ENCODE assay signal across 9 mouse cellular contexts in genomic region chr2:128687558-128688120, GRCm38 (mm10). TPM values are rescaled to one million over a fixed set of nuclear protein-coding genes. Genes with fewer than 3 reads are reported as not detected.
DNase-seq lines count a peak whose midpoint lies in the region; ATAC-seq and TF ChIP-seq lines count a peak whose summit lies in the region.
"Had no signal": no experiment of that assay in that cellular context is flagged by ENCODE, and none has a peak within 500 bp of the region (broad histone marks: within the 10 kb centered on the region; RNA-seq: fewer than 3 reads in every experiment).

No protein-coding gene starts in this region.

- H3K9me3 ChIP-seq in kidney, embryonic 15.5 days (replicated peaks), result no peaks in the 10 kb centered on the region
- H3K9me3 ChIP-seq in embryonic facial prominence, embryonic 11.5 days (replicated peaks; ENCODE audit: control insufficient read depth, low read length), result no peaks in the 10 kb centered on the region
- no peaks in the 10 kb centered on the region for H3K9me3 ChIP-seq in intestine, embryonic 15.5 days

- peaks cover 13% of the 10 kb centered on the region for H3K4me1 ChIP-seq in kidney, embryonic 15.5 days
- H3K4me1 ChIP-seq in embryonic facial prominence, embryonic 11.5 days (ENCODE audit: control insufficient read depth, insufficient read depth, low read length), result no peaks in the 10 kb centered on the region; the same call in 1 of the 2 replicates
- H3K4me1 ChIP-seq in intestine, embryonic 15.5 days (replicated peaks), result peaks cover 7% of the 10 kb centered on the region

- H3K4me3 ChIP-seq in kidney, embryonic 15.5 days (replicated peaks), result peak overlapping the region; percentile 85
- H3K4me3 ChIP-seq in embryonic facial prominence, embryonic 11.5 days (ENCODE audit: low read depth, low read length), result peak overlapping the region; percentile 90
- peak overlapping the region; percentile 81 for H3K4me3 ChIP-seq in intestine, embryonic 15.5 days (replicated peaks)
- H3K4me3 ChIP-seq in myocyte, result peak overlapping the region; percentile 46

- DNase-seq in kidney, adult 8-10 months, result no peak
- DNase-seq in embryonic facial prominence, embryonic 11.5 days (ENCODE audit: low spot score), result no peak
- DNase-seq in layer of hippocampus, adult 9-10 months (ENCODE audit: low spot score), result no peak
- DNase-seq in T-cell, adult 2 months (ENCODE audit: low spot score), result no peak
- DNase-seq in layer of hippocampus, postnatal 10 days (ENCODE audit: low spot score in 2 of 2), result no peak

- TF ChIP-seq POLR2A in myocyte (IDR thresholded peaks at IDR 0.05; ENCODE audit: insufficient read length, low read depth), result no peak

- H3K27me3 ChIP-seq in kidney, embryonic 15.5 days, result no peaks in the 10 kb centered on the region
- H3K27me3 ChIP-seq in embryonic facial prominence, embryonic 11.5 days (ENCODE audit: control insufficient read depth, insufficient read depth, low read length), result no peaks in the 10 kb centered on the region
- H3K27me3 ChIP-seq in intestine, embryonic 15.5 days (replicated peaks), result no peaks in the 10 kb centered on the region
- H3K27me3 ChIP-seq in myocyte (ENCODE audit: control insufficient read depth, insufficient read depth, insufficient read length), result no peaks in the 10 kb centered on the region

- WGBS in kidney, embryonic 15.5 days, result 47% methylated on average over 10 of the region's 10 CpGs
- 46% methylated on average over 10 of the region's 10 CpGs for WGBS in embryonic facial prominence, embryonic 11.5 days
- WGBS in intestine, embryonic 15.5 days, result 44% methylated on average over 10 of the region's 10 CpGs

- H3K36me3 ChIP-seq in kidney, embryonic 15.5 days, result peaks cover 26% of the 10 kb centered on the region
- peaks cover 2% of the 10 kb centered on the region; the same call in 1 of the 2 replicates for H3K36me3 ChIP-seq in embryonic facial prominence, embryonic 11.5 days (replicated peaks; ENCODE audit: control insufficient read depth, insufficient read depth, low read depth, low read length)
- H3K36me3 ChIP-seq in intestine, embryonic 15.5 days, result peaks cover 8% of the 10 kb centered on the region
- H3K36me3 ChIP-seq in myocyte (ENCODE audit: control insufficient read depth, insufficient read depth), result peaks cover 4% of the 10 kb centered on the region

- peak overlapping the region; percentile 94 for H3K27ac ChIP-seq in kidney, embryonic 15.5 days
- H3K27ac ChIP-seq in embryonic facial prominence, embryonic 11.5 days (replicated peaks; ENCODE audit: low read depth, low read length), result no peak overlapping the region; the same call in 1 of the 2 replicates
- peak overlapping the region; percentile 91; the same call in 1 of the 2 replicates for H3K27ac ChIP-seq in intestine, embryonic 15.5 days

- H3K79me2 ChIP-seq in myocyte (ENCODE audit: control insufficient read depth, insufficient read depth), result peaks cover 26% of the 10 kb centered on the region

- peak overlapping the region; percentile 65 for H3K4me2 ChIP-seq in kidney, embryonic 15.5 days
- H3K4me2 ChIP-seq in embryonic facial prominence, embryonic 11.5 days (ENCODE audit: low read depth, low read length), result peak overlapping the region; percentile 13; the same call in 1 of the 2 replicates
- H3K4me2 ChIP-seq in intestine, embryonic 15.5 days (replicated peaks), result peak overlapping the region; percentile 63
- H3K4me2 ChIP-seq in myocyte (ENCODE audit: low read depth), result peak overlapping the region; percentile 74

- H3K9ac ChIP-seq in kidney, embryonic 15.5 days, result peak overlapping the region; percentile 96
- H3K9ac ChIP-seq in embryonic facial prominence, embryonic 11.5 days (replicated peaks; ENCODE audit: low read length), result no peak overlapping the region; the same call in 1 of the 2 replicates
- peak overlapping the region; percentile 96; the same call in 1 of the 2 replicates for H3K9ac ChIP-seq in intestine, embryonic 15.5 days

- H3ac ChIP-seq in myocyte (ENCODE audit: control insufficient read depth, insufficient read length), result peak overlapping the region; percentile 52

- peak; percentile 55 for ATAC-seq in kidney, embryonic 15.5 days (replicated peaks; ENCODE audit: low FRiP score)
- peak; percentile 54; the same call in 1 of the 2 replicates for ATAC-seq in embryonic facial prominence, embryonic 11.5 days (replicated peaks; ENCODE audit: insufficient number of reproducible peaks, low FRiP score, low TSS enrichment, low read depth)
- ATAC-seq in intestine, embryonic 15.5 days, result peak; percentile 82

TF ChIP-seq in myocyte, 11 proteins besides CTCF, POLR2A, EP300 and RAD21:
- TF ChIP-seq CEBPB (IDR thresholded peaks at IDR 0.05; ENCODE audit: insufficient read depth, poor library complexity, severe bottlenecking), result peak; percentile 53; the same call in 1 of the 2 replicates
- no peak for TF ChIP-seq SRF (IDR thresholded peaks at IDR 0.05; ENCODE audit: control insufficient read depth, insufficient read length, low read depth)

RNA-seq across cellular contexts. Expression of gene Anapc1, which starts 0.4 kb away (rescaled TPM):
- 63.2 and 69.6 TPM in 2 replicates for polyA plus RNA-seq in kidney, embryonic 15.5 days (2015; fragmentation: Nextera tagmentation; extraction: Ambion mirVana)
- polyA plus RNA-seq in embryonic facial prominence, embryonic 11.5 days (2014; fragmentation: Nextera tagmentation; extraction: Ambion mirVana), result 90.4 and 90.7 TPM in 2 replicates
- 53.3 and 53.5 TPM in 2 replicates for polyA plus RNA-seq in intestine, embryonic 15.5 days (2015; fragmentation: Nextera tagmentation; extraction: Ambion mirVana)
- 36.4 TPM for polyA plus RNA-seq in myocyte (2012; fragmentation: generic; extraction: Trizol)
- total RNA-seq in layer of hippocampus, postnatal 10 days (2021), result 10 to 100 TPM; 73.0 to 81.2 TPM

RNA-seq across cellular contexts. Expression of gene Mertk, which starts 11.1 kb away (rescaled TPM):
- polyA plus RNA-seq in kidney, embryonic 15.5 days (2015; fragmentation: Nextera tagmentation; extraction: Ambion mirVana), result 11.5 and 11.7 TPM in 2 replicates
- polyA plus RNA-seq in embryonic facial prominence, embryonic 11.5 days (2014; fragmentation: Nextera tagmentation; extraction: Ambion mirVana), result 10.9 and 12.4 TPM in 2 replicates
- 9.4 and 10.1 TPM in 2 replicates for polyA plus RNA-seq in intestine, embryonic 15.5 days (2015; fragmentation: Nextera tagmentation; extraction: Ambion mirVana)
- polyA plus RNA-seq in myocyte (2012; fragmentation: generic; extraction: Trizol), result 0.89 TPM
- total RNA-seq in layer of hippocampus, postnatal 10 days (2021), result 10 to 100 TPM; 16.1 to 21.9 TPM
- total RNA-seq: neutrophil, adult 5-6 weeks had no signal

Comparison
In these comparisons a context has a peak if more than half of its experiments do, and no peak if none do; other contexts are left out.
1. H3K4me2 ChIP-seq: peak in every context shown above with its lines; median percentile 74 in myocyte; 65 in kidney, embryonic 15.5 days; 63 in intestine, embryonic 15.5 days; 13 in embryonic facial prominence, embryonic 11.5 days.